In the genomic region with DNA sequence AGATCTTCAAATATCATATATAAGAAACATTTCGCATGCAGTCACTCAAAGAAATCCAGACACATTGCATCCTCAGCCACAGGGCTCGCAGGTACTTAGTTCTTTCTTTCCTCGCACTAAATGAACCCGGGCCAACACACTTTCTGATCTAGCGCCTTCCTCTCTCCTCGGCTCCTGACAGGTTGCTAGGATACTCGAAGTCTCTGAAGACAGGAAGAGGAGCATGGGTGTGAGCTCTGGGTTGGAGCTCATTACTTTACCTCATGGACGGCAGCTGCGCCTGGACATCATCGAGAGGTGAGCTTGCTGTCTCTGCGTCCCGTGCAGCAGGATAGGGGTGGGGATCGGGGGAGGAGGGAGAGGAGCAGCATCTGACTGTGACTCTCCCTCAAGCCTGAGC, we compare ENCODE assay signal across 13 mouse cellular contexts.
DNase-seq lines count a peak whose midpoint lies in the region; ATAC-seq lines count a peak whose summit lies in the region.
"Had no signal": no experiment of that assay in that cellular context is flagged by ENCODE, and none has a peak within 500 bp of the region (broad histone marks: within the 10 kb centered on the region; RNA-seq: fewer than 3 reads in every experiment).

No protein-coding gene starts in this region.

- 55% methylated on average over 12 of the region's 13 CpGs for WGBS in hindbrain, embryonic 11.5 days
- 69% methylated on average over 13 of the region's 13 CpGs for WGBS in midbrain, embryonic 10.5 days

- no peaks in the 10 kb centered on the region for H3K9me3 ChIP-seq in hindbrain, embryonic 11.5 days (ENCODE audit: control insufficient read depth, low read length)
- no peaks in the 10 kb centered on the region for H3K9me3 ChIP-seq in midbrain, embryonic 10.5 days (replicated peaks)
- H3K9me3 ChIP-seq: heart, embryonic 12.5 days; stomach, embryonic 15.5 days had no signal

- H3K4me3 ChIP-seq in hindbrain, embryonic 11.5 days (ENCODE audit: low read depth, low read length) = no peak overlapping the region
- no peak overlapping the region for H3K4me3 ChIP-seq in midbrain, embryonic 10.5 days
- H3K4me3 ChIP-seq: heart, embryonic 12.5 days; stomach, embryonic 15.5 days had no signal

- H3K9ac ChIP-seq in hindbrain, embryonic 11.5 days (ENCODE audit: low read depth, low read length) = no peak overlapping the region
- H3K9ac ChIP-seq: heart, embryonic 12.5 days; liver, postnatal 0 days; stomach, embryonic 15.5 days had no signal

- H3K4me2 ChIP-seq in hindbrain, embryonic 11.5 days (replicated peaks; ENCODE audit: low read depth, low read length) = no peak overlapping the region
- H3K4me2 ChIP-seq: heart, embryonic 12.5 days; stomach, embryonic 15.5 days had no signal

- 0 out of 2 replicates have a peak overlapping the region, but pooled peaks have one; percentile 10 for H3K27ac ChIP-seq in hindbrain, embryonic 11.5 days (ENCODE audit: low read depth, low read length)
- 0 out of 2 replicates have a peak overlapping the region, but pooled peaks have one; percentile 10 for H3K27ac ChIP-seq in midbrain, embryonic 10.5 days (replicated peaks)
- H3K27ac ChIP-seq: stomach, embryonic 15.5 days had no signal

- DNase-seq in retina, postnatal 1 day = peak; percentile 16
- DNase-seq in retina, embryonic 14.5 days (ENCODE audit: low spot score) = no peak
- DNase-seq in hindbrain, embryonic 11.5 days (ENCODE audit: low spot score) = peak; percentile 22
- DNase-seq in midbrain, embryonic 10.5 days (ENCODE audit: low spot score) = no peak
- DNase-seq in telencephalon, adult 2 months (ENCODE audit: low read depth, low spot score) = peak; percentile 21
- DNase-seq in right cerebral cortex, postnatal 4 days = no peak
- DNase-seq in kidney, postnatal 4 days = no peak
- no peak for DNase-seq in heart, postnatal 36 days
- DNase-seq: cerebellum, postnatal 36 days; liver, postnatal 0 days had no signal

- no peak for ATAC-seq in hindbrain, embryonic 11.5 days (ENCODE audit: low FRiP score)
- ATAC-seq: intestine, postnatal 0 days; liver, postnatal 0 days had no signal

- no peaks in the 10 kb centered on the region for H3K27me3 ChIP-seq in hindbrain, embryonic 11.5 days (ENCODE audit: control insufficient read depth, insufficient read depth, low read length)
- H3K27me3 ChIP-seq in midbrain, embryonic 10.5 days (ENCODE audit: low read depth, poor library complexity, severe bottlenecking) = no peaks in the 10 kb centered on the region
- H3K27me3 ChIP-seq: stomach, embryonic 15.5 days had no signal

- intact Hi-C loops in heart, postnatal 36 days (cut with DNase I) = no loop called here

- H3K36me3 ChIP-seq in hindbrain, embryonic 11.5 days (ENCODE audit: control insufficient read depth, insufficient read depth, low read length) = no peaks in the 10 kb centered on the region
- peaks cover 73% of the 10 kb centered on the region for H3K36me3 ChIP-seq in midbrain, embryonic 10.5 days
- H3K36me3 ChIP-seq: heart, embryonic 12.5 days; stomach, embryonic 15.5 days had no signal

- H3K4me1 ChIP-seq in hindbrain, embryonic 11.5 days (replicated peaks; ENCODE audit: control insufficient read depth, insufficient read depth, low read length) = 0 out of 2 replicates have a peak, but pooled peaks cover 2% of the 10 kb centered on the region
- H3K4me1 ChIP-seq in midbrain, embryonic 10.5 days = peaks cover 16% of the 10 kb centered on the region

Comparison
In these comparisons a context has a peak if more than half of its experiments do, and no peak if none do; other contexts are left out.
1. DNase-seq: peak in retina, postnatal 1 day (single experiment), hindbrain, embryonic 11.5 days (single experiment) and telencephalon, adult 2 months (single experiment); none in retina, embryonic 14.5 days (single experiment), midbrain, embryonic 10.5 days (single experiment), right cerebral cortex, postnatal 4 days (single experiment), kidney, postnatal 4 days (0 of 2) and heart, postnatal 36 days (0 of 2).